Mouse (Mus musculus) lung, postnatal 36 days (tissue): ENCODE results near the gene Rapgef1.
A peak's percentile ranks its signal among the peaks of the same experiment; 100 is the strongest.
"Not testable (repeated sequence)": the region's sequence is repeated elsewhere in the genome, so short reads cannot be mapped to it uniquely, and the experiment has no call there.

ENCODE experiments used
- DNase-seq: peaks from one replicate; pipeline ENCODE4 v3.0.0; 2022; ENCODE audit warnings: mixed read lengths

The Rapgef1 gene

DNA sequence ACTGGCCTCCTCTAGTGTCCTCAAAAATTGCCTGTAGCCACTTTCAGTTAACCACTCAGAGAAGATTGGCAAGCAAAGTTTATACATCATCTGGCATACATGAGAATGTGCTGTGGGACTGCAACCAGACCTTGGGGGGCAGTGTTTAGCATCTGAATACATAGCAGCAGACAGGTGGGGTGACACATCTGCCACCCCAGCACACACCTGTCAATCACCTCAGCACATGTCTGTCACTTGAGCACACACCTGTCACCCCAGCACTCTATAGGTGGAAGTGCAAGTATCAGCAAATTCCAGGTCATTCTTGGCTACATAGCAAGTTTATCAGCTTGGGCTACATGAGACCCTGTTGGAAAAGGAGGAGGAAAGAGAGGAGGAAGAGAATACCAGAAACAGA is 136.2 kb downstream of the Rapgef1 start:
- DNase-seq: no peak

DNA sequence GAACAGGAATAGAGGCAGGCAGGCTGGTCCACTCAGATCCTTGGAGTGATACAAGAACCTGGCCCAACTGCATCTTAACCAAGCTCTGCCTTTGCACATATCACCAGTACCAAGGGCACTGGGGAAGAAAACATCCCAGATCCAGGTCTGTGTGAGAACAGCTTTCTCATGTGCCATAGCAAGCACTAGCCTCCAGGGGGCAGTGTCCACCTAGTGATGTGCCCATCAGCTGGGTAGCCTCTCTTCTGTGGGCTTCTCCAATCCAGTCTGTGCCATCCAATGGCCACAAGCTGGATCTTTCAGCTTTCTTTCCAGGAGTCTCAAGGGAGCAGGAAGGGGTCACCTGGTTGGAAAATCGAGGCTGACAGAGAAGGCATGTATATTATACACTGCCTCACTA is 145.3 kb downstream of the Rapgef1 start:
- DNase-seq: peak; percentile 78

DNA sequence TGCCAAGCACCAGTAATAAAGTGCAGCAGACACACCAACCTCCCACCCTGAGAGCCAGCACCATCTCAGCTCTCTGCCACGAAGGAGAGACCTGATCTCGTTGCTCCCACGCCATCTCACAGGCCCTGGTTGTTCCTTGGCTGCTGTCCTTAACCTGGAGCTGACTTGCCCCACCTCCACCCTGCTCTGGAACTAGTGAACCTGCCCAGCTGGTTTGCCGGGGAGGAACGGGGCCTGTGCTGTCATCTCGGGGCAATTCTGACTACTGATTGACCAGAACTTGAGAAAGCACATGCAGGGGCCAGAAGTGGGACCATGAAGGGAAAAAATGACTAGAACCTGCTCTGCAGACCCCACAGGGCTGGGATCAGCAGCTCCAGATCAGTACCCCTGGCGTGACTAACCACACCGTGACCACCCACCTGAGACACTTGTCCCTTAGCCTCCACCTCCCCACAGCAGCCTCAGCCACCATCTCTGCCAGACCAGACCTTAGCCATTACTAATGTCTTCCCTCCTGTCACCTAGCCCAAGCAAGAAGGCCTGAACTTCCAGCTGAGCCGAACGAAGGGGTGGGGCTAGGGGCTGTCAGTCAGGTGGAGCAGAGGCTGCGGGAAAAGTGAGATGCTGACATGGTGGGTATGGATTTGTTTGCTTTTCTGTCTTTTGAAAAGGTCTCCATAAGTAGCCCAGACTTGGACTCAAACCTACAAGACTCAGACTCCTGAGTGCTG is 148.6 kb downstream of the Rapgef1 start:
- peak; percentile 56 for DNase-seq

DNA sequence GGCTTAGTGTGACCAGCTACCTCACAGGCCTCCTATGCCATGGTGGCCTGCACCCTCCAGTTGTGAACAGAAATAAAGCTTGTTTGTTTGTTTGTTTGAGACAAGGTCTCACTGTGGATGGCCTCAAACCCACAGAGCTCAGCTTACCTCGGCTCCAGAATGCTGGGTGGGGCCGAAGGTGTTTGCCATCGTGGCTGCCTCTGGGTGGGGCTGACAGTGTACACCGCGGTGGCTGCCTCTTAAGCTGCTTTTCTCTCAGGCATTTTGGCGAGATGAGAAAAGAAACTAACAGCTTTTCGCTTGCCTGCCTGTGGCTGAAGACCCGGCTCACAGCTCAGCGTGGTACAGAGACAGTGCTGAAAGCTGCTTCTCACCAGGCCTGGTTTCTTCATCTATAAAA is 149.4 kb downstream of the Rapgef1 start:
- DNase-seq: no peak

DNA sequence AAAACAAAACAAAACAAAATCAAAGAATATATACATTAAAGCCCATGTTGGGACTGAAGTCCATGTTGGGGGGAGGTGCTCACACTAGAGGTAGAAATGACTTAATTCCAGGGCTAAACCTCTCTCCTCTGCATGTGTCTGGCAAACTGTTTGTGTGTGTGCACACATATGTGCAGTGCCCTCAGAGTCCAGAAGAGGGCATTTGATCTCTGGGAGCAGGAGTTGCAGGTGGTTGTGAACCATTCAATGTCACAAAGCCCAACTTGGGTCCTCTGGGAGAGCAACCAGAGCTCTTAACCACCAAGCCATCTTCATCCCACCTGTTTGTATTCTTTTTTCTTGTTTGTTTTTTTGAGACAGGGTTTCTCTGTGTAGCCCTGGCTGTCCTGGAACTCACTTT is 150.6 kb downstream of the Rapgef1 start:
- no peak for DNase-seq

DNA sequence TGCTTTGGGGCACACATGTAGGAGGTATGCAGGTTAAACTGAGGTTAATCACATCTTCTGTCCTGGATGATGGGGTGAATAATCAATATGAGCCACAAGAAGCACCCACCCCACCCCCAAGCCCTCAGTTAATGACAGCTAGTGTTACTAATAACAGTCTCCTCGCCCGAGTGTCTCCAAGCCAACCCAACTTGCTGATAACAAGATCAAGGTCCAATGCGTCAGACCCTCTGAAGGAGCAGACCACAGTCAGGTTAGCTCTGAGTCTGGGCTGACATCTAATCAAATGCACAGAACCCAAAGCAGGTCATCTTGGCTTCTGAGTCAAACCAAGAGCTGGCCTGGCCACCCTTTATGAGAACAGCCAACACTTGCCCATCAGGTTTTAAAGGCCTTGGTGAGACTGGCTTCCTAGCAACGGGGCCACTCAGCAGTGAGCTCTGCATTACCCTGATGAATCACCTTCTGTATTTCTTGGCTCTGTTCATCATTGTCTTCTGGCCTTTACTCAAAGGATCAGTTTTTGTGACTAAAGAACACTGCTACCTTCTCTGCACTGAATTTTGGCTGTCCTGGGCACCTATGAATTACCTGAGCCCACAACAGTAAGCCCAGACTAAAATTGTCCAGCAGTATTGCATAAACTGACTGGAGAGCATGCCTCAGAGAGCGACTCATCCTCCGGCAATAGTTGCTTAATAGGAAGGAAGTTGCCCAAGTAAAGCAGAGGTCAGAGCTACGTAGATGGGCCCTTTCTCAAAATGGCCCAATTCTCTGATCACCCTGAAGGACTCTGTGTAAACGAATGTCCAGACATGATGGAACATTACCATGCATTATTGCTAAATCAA is 152.3 kb downstream of the Rapgef1 start:
- DNase-seq: peak; percentile 43

DNA sequence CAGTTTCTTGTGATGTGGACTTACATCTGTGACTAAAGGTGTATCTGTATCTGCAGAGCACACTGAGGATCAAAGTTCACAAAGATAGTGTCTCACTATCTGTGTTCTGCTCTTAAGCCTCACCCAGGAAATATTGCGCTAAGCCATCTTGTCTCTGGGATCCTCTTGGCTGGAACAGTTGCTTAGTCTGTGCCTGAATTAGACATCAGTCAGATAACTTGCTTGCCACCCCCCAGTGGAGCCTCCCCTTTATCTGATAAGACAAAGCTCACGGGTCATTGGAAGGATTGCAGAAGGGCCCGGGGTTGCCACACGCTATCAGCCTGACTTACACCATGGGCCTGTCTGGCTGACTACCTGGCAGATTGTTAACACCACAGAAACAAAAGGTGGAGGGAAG is 153.8 kb downstream of the Rapgef1 start:
- DNase-seq: no peak

DNA sequence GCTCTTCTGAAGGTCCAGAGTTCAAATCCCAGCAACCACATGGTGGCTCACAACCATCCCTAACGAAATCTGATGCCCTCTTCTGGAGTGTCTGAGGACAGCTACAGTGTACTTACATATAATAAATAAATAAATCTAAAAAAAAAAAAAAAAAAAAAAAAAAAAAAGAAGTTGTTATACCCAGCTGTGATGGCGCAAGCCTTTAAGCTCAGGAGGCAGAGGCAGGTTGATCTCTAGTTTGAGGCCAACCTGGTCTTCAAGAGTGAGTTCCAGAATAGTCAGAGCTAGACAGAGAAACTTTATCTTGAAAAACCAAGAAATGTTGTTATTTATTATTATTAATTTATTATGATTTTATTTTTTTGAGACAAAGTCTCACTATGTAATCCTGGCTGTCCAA is 161.7 kb downstream of the Rapgef1 start:
- not testable (repeated sequence) for DNase-seq

DNA sequence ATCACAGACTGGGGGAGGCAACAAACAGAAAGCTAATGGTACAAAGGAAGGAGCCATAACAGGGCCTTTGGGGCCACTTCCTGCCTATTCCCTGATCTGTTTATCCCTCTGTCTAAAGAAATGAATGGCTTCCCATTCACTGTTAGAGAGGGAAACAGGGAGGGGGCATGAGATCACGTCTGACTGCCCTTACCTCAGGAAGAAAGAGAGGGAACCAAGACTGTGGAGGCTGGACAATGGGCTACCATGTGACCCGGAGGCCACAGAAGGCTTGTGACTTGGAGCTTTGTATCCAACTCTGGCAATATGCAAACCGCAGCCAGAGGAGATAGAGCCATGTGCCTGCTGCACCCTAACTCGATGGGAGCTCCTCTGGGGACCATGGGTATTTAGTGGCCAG is 164.8 kb downstream of the Rapgef1 start:
- DNase-seq: no peak

DNA sequence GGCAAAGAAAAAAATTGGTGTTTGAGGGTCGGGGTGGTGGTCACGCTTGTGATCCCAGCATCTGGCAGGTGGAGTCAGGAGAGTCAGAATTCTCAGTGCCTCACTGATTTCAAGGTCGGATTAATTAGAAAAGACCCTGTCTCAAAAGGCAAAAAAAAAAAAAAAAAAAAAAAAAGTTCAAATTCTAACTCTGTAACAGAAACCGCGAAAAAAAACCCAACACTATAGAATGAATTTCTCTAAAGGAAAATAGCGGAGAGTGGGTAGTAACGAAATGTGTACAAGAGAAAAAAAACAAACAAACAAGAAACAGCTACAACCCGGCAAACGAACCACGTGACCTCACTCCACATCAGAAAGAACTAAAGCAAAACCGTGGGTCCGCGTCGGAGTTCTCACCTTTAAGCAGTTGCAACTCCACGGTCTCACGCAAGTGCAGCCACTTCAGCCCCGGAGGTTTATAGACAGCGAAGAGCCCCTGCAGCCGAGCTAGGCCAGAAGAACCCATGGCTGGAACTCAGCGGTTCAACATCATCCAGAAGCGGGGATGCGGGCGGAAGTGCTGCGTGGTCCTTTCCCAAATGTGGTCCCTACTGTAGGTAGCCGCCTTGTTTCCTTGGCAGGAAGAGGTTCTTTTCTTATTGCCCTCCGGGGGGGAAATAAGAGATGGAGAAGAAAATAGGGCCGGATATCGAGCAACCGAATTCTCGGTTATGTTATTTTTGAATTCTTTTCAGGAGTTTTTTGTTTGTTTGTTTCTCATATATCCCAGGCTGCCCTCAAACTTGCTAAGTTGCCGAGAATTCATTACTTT is 167.8 kb downstream of the Rapgef1 start, which contains the start of gene Coq4:
Coq4 (plus strand) TSS at position 390 of the 814 bp plus-strand sequence.
- DNase-seq: peak; percentile 98

DNA sequence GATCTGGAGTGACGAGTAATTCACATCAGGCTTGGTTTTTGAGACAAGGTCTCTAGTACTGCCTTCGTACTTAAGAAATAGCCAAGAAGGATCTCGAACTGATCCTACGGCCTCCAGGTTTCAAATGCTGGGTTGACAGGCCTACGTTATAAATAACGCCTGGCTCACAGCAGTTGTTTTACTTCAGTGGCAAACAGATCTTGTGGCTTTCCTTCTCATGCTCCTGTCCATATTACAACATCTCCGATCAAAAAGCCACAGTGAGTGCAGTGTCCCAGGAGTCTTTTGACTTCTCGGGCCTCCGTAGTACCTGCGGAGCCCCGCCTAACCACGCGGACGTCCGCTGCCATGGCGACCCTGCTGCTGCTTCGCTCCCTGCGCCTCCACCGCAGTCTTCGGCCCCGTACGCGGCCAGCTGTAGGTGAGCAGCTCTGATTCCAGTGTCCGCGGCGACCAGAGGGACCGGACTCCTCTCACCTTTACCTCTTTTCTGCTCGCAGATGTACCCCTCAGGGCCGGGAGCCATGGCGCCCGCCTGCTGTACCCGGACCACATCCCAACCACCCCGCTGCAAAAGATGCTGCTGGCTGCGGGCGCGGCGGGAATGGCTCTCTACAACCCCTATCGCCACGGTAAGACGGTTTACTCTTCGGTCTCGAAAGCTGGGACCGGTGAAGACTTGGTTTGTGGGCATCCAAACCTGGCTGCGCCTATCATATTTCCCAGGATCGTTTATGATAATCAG is 168.6 kb downstream of the Rapgef1 start, which contains the start of gene Trub2:
Trub2 (minus strand) TSS at position 566 of the 745 bp plus-strand sequence.
- peak; percentile 87 for DNase-seq
